Mouse (Mus musculus): Measurements from ENCODE around the gene Jkamp.

DNA sequence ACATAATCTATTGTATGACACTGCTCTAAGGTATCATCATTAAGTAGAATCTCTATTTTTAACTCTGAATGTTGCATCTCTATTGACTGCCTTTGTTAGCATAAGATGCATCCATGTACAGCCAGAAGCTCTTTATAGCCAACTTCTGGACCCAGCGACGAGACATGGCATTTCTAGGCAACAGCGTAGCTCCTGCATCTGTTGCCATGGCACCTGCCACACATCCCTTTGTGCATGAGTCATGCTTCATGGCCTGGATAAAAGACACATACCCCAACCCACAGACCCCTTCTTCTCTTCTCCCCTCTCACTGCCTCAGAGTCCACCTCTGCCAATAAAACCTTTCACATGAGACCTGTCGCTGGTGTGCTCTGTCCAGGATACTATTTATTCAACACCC, 65.4 kb downstream of the Jkamp start:
- TF ChIP-seq CTCF (IDR thresholded peaks at IDR 0.05) (no peak), EP300 (IDR thresholded peaks at IDR 0.05) (no peak)

Measured in lung, postnatal 0 days (tissue).